Mouse (Mus musculus) heart, adult 2 months (tissue): ENCODE measurements around the gene Vat1. TPM values are rescaled to one million over a fixed set of nuclear protein-coding genes. Genes with fewer than 3 reads are reported as not detected.
"Not testable (repeated sequence)": the region's sequence is repeated elsewhere in the genome, so short reads cannot be mapped to it uniquely, and the experiment has no call there.

ENCODE experiments used
- DNase-seq, 2 experiments: peaks; one replicate each; pipeline ENCODE4 v3.0.0; 2021
- H3K27ac ChIP-seq: fragments of 200-600 bp; 2 replicates; pipeline ENCODE4 v1.8.1; 2022
- H3K27me3 ChIP-seq: fragments of 200-500 bp; 2 replicates; pipeline ENCODE4 v1.6.1; 2012; ENCODE audit warnings: mild to moderate bottlenecking, low read length, inconsistent platforms, mixed read lengths; ENCODE audit not compliant: control insufficient read depth, insufficient read depth
- H3K36me3 ChIP-seq: fragments of 200-500 bp; 2 replicates; pipeline ENCODE4 v1.6.1; 2012; ENCODE audit warnings: low read length, inconsistent platforms; ENCODE audit not compliant: control insufficient read depth, insufficient read depth
- H3K4me1 ChIP-seq: fragments of 200-500 bp; 2 replicates; pipeline ENCODE4 v1.6.1; 2011; ENCODE audit warnings: low read length; ENCODE audit not compliant: control insufficient read depth, insufficient read depth
- H3K4me3 ChIP-seq: fragments of 200-600 bp; 2 replicates; pipeline ENCODE4 v1.8.1; 2022
- H3K79me2 ChIP-seq: fragments of 200-500 bp; replicated peaks from 2 replicates; pipeline ENCODE4 v1.6.1; 2012; ENCODE audit warnings: mild to moderate bottlenecking, inconsistent platforms, low read length, moderate library complexity, mixed read lengths; ENCODE audit not compliant: control insufficient read depth, insufficient read depth
- H3K9ac ChIP-seq: fragments of 200-500 bp; 2 replicates; pipeline ENCODE4 v1.6.1; 2012; ENCODE audit warnings: low read depth, mild to moderate bottlenecking, control low read depth, inconsistent platforms, low read length, mixed read lengths
- CTCF ChIP-seq: fragments of 200-600 bp; IDR thresholded peaks from 2 replicates; pipeline ENCODE4 v1.8.1; 2022; ENCODE audit warnings: antibody characterized with exemption, mild to moderate bottlenecking, moderate library complexity
- EP300 ChIP-seq: fragments of 200-500 bp; IDR thresholded peaks from 2 replicates; pipeline ENCODE4 v1.6.1; 2011; ENCODE audit warnings: low read depth, low read length, control low read depth; ENCODE audit not compliant: insufficient read depth
- POLR2A ChIP-seq: fragments of 200-500 bp; IDR thresholded peaks from 2 replicates; pipeline ENCODE4 v1.6.1; 2011; ENCODE audit warnings: mild to moderate bottlenecking, low read depth, low read length, control low read depth; ENCODE audit not compliant: insufficient read depth
- WGBS: fragments of 180-500 bp; shearing (Covaris S2); methylation state at CpG from one replicate; pipeline ENCODE4 v1.1.7; 2018; 5-methylcytosine and 5-hydroxymethylcytosine counted together
- intact Hi-C: fragments of 180-260 bp; cut with DNase I; formaldehyde crosslinking; loops from one replicate; pipeline ENCODE4 v1.15.1; 2025
- polyA plus RNA-seq: library from polyadenylated mRNA; depleted of rRNA; stranded (reverse); fragments of >200 nt; gene quantifications from 2 replicates; pipeline ENCODE4 v1.2.3, GENCODE M21; 2012
- total RNA-seq, 2 experiments: library from RNA; stranded (reverse); gene quantifications; 2 replicates each; pipeline ENCODE4 v1.2.3; 2021

The Vat1 gene
- total and polyA plus RNA-seq, 3 experiments: 20.4 to 29.6 (median 21.4) TPM

DNA sequence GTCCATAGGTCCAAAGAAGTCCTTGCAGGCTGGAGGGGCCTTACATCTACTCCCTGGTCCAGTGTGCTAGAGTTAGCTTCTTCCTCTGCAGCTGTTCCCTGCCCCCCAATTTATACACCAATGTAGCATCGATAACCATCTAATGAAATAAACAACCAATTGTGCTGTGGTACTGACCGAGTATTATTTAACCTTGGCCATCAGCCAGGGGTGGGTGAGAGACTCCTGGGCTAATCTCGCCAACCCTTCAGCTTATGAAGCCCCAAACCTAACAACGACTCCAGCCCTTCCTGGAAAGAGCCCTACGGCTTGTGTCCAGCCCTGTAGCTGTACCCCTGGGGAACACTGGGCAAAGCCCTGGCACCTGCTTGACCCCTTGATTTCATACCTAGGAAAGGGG is 8.3 kb upstream of the Vat1 start:
- Histone ChIP-seq H3K4me3 (no peak overlapping the region), H3K79me2 (no peaks in the 10 kb centered on the region), H3K36me3 (no peaks in the 10 kb centered on the region), H3K9ac (no peak overlapping the region), H3K27ac (no peak overlapping the region), H3K4me1 (no peaks in the 10 kb centered on the region), H3K27me3 (no peaks in the 10 kb centered on the region)
- TF ChIP-seq POLR2A (no peak), CTCF (no peak), EP300 (no peak)
- DNase-seq: no peak
- 64% methylated on average over 5 of the region's 5 CpGs for WGBS
- intact Hi-C loops: no loop called here

DNA sequence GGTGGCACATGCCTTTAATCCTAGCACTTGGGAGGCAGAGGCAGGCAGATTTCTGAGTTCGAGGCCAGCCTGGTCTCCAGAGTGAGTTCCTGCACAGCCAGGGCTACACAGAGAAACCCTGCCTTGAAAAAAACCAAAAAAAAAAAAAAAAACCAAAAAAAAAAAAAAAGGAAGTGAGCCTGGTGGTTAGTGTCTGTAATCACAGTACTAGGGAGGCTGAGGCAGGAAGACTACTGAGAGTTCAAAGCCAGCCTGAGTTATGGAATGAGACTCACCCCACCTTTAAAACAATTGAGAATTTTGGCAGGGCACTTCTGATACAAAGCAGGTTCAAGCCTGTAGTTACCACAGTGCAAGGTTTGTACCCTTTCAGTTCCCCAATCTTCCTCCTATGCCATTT is 7.7 kb upstream of the Vat1 start:
- intact Hi-C loops, H3K27ac ChIP-seq, H3K36me3 ChIP-seq, H3K79me2 ChIP-seq, H3K27me3 ChIP-seq, H3K4me3 ChIP-seq, H3K4me1 ChIP-seq, H3K9ac ChIP-seq, DNase-seq: not testable (repeated sequence)
- 82% methylated on average over 1 of the region's 1 CpGs for WGBS

DNA sequence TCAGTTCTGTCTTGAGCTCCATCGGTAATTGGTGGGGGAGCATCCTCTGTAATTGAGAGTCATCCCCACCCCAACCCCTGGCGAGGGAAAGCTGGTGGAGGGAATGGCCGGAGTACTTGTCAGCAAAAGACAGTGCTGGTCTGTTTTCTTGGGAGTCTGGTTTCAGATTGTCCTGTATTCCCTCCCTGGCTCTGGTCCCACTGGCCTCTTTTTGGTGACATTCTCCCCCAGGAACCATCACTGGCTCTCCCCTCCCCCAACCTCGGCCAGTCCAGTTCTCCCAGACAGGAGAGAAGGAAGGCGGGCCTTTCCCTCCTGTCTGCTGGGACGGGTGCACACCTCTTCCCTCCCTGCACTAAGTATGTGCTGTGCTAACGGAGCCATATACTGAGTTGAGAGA is 6.3 kb upstream of the Vat1 start:
- H3K79me2 ChIP-seq: no peaks in the 10 kb centered on the region
- no peak for DNase-seq
- 61% methylated on average over 7 of the region's 7 CpGs for WGBS
- no peak overlapping the region for H3K9ac ChIP-seq
- no peaks in the 10 kb centered on the region; the same call in 1 of the 2 replicates for H3K4me1 ChIP-seq
- TF ChIP-seq EP300: no peak
- TF ChIP-seq CTCF: no peak
- TF ChIP-seq POLR2A: no peak
- intact Hi-C loops: no loop called here
- no peaks in the 10 kb centered on the region for H3K36me3 ChIP-seq
- no peak overlapping the region for H3K4me3 ChIP-seq
- no peak overlapping the region for H3K27ac ChIP-seq
- H3K27me3 ChIP-seq: no peaks in the 10 kb centered on the region

DNA sequence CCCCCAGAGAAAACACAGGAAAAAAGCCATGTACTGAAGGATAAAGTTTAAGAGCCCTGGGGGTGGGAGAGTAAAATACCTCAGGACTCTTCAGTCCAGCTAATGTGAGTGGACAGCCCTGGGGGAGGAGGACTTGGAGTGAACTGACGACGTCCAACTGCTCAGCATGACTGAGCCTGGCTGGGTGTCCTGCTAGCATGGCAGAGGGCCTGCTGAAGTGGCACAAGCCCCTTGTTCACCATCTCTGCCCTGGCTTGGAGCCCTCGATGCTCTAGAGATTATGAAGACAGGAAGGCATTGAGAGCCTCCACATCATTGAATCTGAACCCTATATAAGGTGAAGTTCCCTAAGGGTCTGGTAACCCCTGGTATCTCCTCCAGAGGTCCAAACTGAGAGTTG is 5.9 kb upstream of the Vat1 start:
- peaks cover 1% of the 10 kb centered on the region for H3K4me1 ChIP-seq
- H3K4me3 ChIP-seq: no peak overlapping the region
- 48% methylated on average over 3 of the region's 3 CpGs for WGBS
- TF ChIP-seq CTCF (no peak), EP300 (no peak), POLR2A (no peak)
- intact Hi-C loops: no loop called here
- no peaks in the 10 kb centered on the region for H3K27me3 ChIP-seq
- H3K79me2 ChIP-seq: no peaks in the 10 kb centered on the region
- no peak overlapping the region for H3K9ac ChIP-seq
- no peak for DNase-seq
- no peaks in the 10 kb centered on the region for H3K36me3 ChIP-seq
- no peak overlapping the region for H3K27ac ChIP-seq

DNA sequence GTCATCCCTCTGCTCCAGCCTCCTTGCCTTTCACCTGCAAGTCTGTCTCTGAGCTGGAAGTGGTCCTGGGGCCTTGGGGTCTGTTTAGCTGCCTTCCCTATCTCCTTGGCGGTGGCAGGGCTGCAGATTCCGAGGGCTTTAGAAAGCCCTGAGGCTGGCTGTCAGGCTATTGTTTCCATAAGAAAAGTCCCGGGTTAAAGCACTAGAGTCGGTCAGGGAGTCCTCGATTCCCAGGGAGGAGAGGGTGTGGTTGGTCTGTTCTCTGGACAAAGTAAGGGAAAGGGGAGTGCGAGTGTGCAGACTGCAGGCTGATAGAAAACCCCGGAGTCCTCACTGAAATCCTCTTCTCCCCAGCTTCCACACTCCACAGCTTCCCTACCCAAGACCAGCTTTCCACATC is 4.2 kb upstream of the Vat1 start:
- Histone ChIP-seq H3K4me3 (no peak overlapping the region), H3K9ac (no peak overlapping the region)
- no peak for TF ChIP-seq EP300
- TF ChIP-seq CTCF: no peak

DNA sequence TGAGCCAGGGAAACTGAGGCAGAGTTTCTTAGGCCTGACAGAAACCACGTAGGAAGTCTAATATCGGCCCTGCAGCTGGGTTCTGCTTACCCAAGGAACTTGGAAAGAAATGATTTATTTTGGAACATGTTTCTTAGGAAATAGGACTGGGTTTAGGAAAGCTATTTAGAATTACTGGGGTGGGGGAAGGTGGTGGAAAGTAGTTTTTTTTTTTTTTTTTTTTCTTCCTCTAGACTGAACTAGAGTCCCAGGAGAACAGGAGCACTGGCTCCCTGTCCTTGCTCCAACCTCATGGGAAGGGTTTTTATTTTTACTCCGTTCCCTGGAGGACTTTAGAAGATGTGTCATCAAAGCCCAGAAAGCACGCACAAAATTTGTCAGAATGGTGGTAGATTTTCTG is 3.1 kb upstream of the Vat1 start:
- WGBS: 66% methylated on average over 4 of the region's 4 CpGs
- no peaks in the 10 kb centered on the region for H3K27me3 ChIP-seq
- H3K79me2 ChIP-seq: no peaks in the 10 kb centered on the region
- TF ChIP-seq EP300: no peak
- TF ChIP-seq CTCF: no peak
- TF ChIP-seq POLR2A: no peak
- peaks cover 3% of the 10 kb centered on the region for H3K4me1 ChIP-seq
- no peak overlapping the region; the same call in 1 of the 2 replicates for H3K4me3 ChIP-seq
- no peak for DNase-seq
- H3K9ac ChIP-seq: no peak overlapping the region
- peak overlapping the region; percentile 65; the same call in 1 of the 2 replicates for H3K27ac ChIP-seq
- intact Hi-C loops: loop anchor here (5.0 kb wide), 1 partner anchor 83 kb away; the partner anchor contains the start of genes Brca1 and Nbr1
- H3K36me3 ChIP-seq: no peaks in the 10 kb centered on the region

More for the DNA sequence above, 4.2 kb upstream of the Vat1 start:
- no peak overlapping the region for H3K27ac ChIP-seq
- peaks cover 3% of the 10 kb centered on the region for H3K4me1 ChIP-seq
- no peak for DNase-seq
- H3K36me3 ChIP-seq: no peaks in the 10 kb centered on the region
- WGBS: 32% methylated on average over 7 of the region's 7 CpGs
- no peaks in the 10 kb centered on the region for H3K27me3 ChIP-seq
- no peaks in the 10 kb centered on the region for H3K79me2 ChIP-seq
- intact Hi-C loops: no loop called here

DNA sequence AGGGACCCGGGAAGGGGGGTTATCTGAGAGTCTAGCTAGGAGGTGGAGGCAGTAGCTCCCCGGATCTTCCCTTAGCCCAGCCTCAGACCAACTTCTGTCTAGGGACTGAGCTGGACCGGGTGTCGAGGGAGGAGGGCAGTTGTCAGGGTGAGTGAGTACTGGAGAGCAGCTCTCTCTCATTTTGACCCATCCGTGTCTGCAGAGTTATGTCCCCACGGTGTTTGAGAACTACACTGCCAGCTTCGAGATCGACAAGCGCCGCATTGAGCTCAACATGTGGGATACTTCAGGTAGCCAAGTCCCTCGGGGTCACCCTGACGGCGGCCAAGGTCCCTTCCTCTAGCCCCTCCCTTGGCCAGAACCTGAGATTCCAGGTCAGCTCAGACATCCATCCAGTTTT is 2.7 kb upstream of the Vat1 start:
- H3K4me1 ChIP-seq: peaks cover 3% of the 10 kb centered on the region
- no peaks in the 10 kb centered on the region for H3K36me3 ChIP-seq
- 14% methylated on average over 13 of the region's 13 CpGs for WGBS
- H3K79me2 ChIP-seq: no peaks in the 10 kb centered on the region
- H3K27ac ChIP-seq: peak overlapping the region; percentile 65; the same call in 1 of the 2 replicates
- intact Hi-C loops: loop anchor here (5.0 kb wide), 1 partner anchor 84 kb away; the partner anchor contains the start of genes Brca1 and Nbr1
- H3K27me3 ChIP-seq: no peaks in the 10 kb centered on the region
- TF ChIP-seq CTCF: no peak
- peak overlapping the region; percentile 68 for H3K4me3 ChIP-seq
- peak overlapping the region; percentile 81; the same call in 1 of the 2 replicates for H3K9ac ChIP-seq
- DNase-seq: peak in 1 of 2 experiments; percentile 41
